Mouse (Mus musculus): Measurements from ENCODE around the gene Slc15a2.

Gene Slc15a2

GRCm38 (mm10) chr16:36784594-36785313, at the start of gene Slc15a2:
Gene Slc15a2, minus strand, starts transcription at chr16:36784962.
- no peak for DNase-seq (ENCODE audit: low read depth in 1 of 2, low spot score in 2 of 2)

GRCm38 (mm10) chr16:36828820-36829219, 44.1 kb upstream of the Slc15a2 start:
- DNase-seq (ENCODE audit: low read depth in 1 of 2, low spot score in 2 of 2): no peak

GRCm38 (mm10) chr16:36828054-36828786, 43.5 kb upstream of the Slc15a2 start, which contains the start of gene Iqcb1:
Gene Iqcb1, plus strand, starts transcription at chr16:36828385.
- peak in 1 of 2 experiments; percentile 62 for DNase-seq (ENCODE audit: low read depth in 1 of 2, low spot score in 2 of 2)

- no peak for DNase-seq (ENCODE audit: low read depth in 1 of 2, low spot score in 2 of 2)
These were observed 42.9 kb upstream of the Slc15a2 start for GRCm38 (mm10) chr16:36827611-36828053.

- peak in 1 of 2 experiments; percentile 8 for DNase-seq (ENCODE audit: low read depth in 1 of 2, low spot score in 2 of 2)
These were observed 36.7 kb upstream of the Slc15a2 start for GRCm38 (mm10) chr16:36821474-36821873.

- DNase-seq (ENCODE audit: low read depth in 1 of 2, low spot score in 2 of 2): no peak
These were observed 36.0 kb upstream of the Slc15a2 start for GRCm38 (mm10) chr16:36820747-36821146.

GRCm38 (mm10) chr16:36820016-36820415, 35.3 kb upstream of the Slc15a2 start:
- DNase-seq (ENCODE audit: low read depth in 1 of 2, low spot score in 2 of 2): no peak

GRCm38 (mm10) chr16:36817321-36817926, 32.7 kb upstream of the Slc15a2 start:
- DNase-seq (ENCODE audit: low read depth in 1 of 2, low spot score in 2 of 2): peak; percentile 38 to 40

- no peak for DNase-seq (ENCODE audit: low read depth in 1 of 2, low spot score in 2 of 2)
These were observed 32.2 kb upstream of the Slc15a2 start for GRCm38 (mm10) chr16:36816916-36817315.

- no peak for DNase-seq (ENCODE audit: low read depth in 1 of 2, low spot score in 2 of 2)
These were observed 28.9 kb upstream of the Slc15a2 start for GRCm38 (mm10) chr16:36813680-36814079.

- DNase-seq (ENCODE audit: low read depth in 1 of 2, low spot score in 2 of 2): no peak
These were observed 23.9 kb upstream of the Slc15a2 start for GRCm38 (mm10) chr16:36808616-36809015.

- no peak for DNase-seq (ENCODE audit: low read depth in 1 of 2, low spot score in 2 of 2)
These were observed 17.6 kb upstream of the Slc15a2 start for GRCm38 (mm10) chr16:36802361-36802760.

- DNase-seq (ENCODE audit: low read depth in 1 of 2, low spot score in 2 of 2): no peak
These were observed 13.6 kb upstream of the Slc15a2 start for GRCm38 (mm10) chr16:36798334-36798733.

- DNase-seq (ENCODE audit: low read depth in 1 of 2, low spot score in 2 of 2): no peak
These were observed 10.2 kb upstream of the Slc15a2 start for GRCm38 (mm10) chr16:36794976-36795375.

- DNase-seq (ENCODE audit: low read depth in 1 of 2, low spot score in 2 of 2): no peak
These were observed 5.4 kb upstream of the Slc15a2 start for GRCm38 (mm10) chr16:36790166-36790565.

- DNase-seq (ENCODE audit: low read depth in 1 of 2, low spot score in 2 of 2): no peak
These were observed 1.7 kb upstream of the Slc15a2 start for GRCm38 (mm10) chr16:36786466-36786865.

GRCm38 (mm10) chr16:36784146-36784545, 616 bp downstream of the Slc15a2 start:
- no peak for DNase-seq (ENCODE audit: low read depth in 1 of 2, low spot score in 2 of 2)

GRCm38 (mm10) chr16:36775658-36776057, 9.1 kb downstream of the Slc15a2 start:
- no peak for DNase-seq (ENCODE audit: low read depth in 1 of 2, low spot score in 2 of 2)

- DNase-seq (ENCODE audit: low read depth in 1 of 2, low spot score in 2 of 2): no peak
These were observed 11.8 kb downstream of the Slc15a2 start for GRCm38 (mm10) chr16:36772996-36773395.

- no peak for DNase-seq (ENCODE audit: low read depth in 1 of 2, low spot score in 2 of 2)
These were observed 13.1 kb downstream of the Slc15a2 start for GRCm38 (mm10) chr16:36771703-36772102.

GRCm38 (mm10) chr16:36771244-36771643, 13.5 kb downstream of the Slc15a2 start:
- no peak for DNase-seq (ENCODE audit: low read depth in 1 of 2, low spot score in 2 of 2)

- DNase-seq (ENCODE audit: low read depth in 1 of 2, low spot score in 2 of 2): no peak
These were observed 13.9 kb downstream of the Slc15a2 start for GRCm38 (mm10) chr16:36770830-36771229.

All from monocyte, adult 2 months (primary cell).